Mouse (Mus musculus) embryonic stem cell, embryonic (primary cell): ENCODE data around the gene Corin.

ENCODE experiments used
- CTCF ChIA-PET, 4 experiments: fragments of 300-600 bp in 2 of 4; fragments of 350-600 bp in 2 of 4; sonication (Branson Sonifier 250); formaldehyde crosslinking; loops; one replicate each; lab custom pipeline; 2022; ENCODE audit warnings: inconsistent platforms in 2 of 4; lab: Charles Lee
- POLR2A ChIA-PET, 4 experiments: fragments of 300-600 bp in 2 of 4; fragments of 350-600 bp in 2 of 4; sonication (Branson Sonifier 250); formaldehyde crosslinking; loops; one replicate each; lab custom pipeline; 2022; ENCODE audit warnings: antibody characterized with exemption in 4 of 4, inconsistent platforms in 1 of 4; lab: Charles Lee

Gene Corin

DNA sequence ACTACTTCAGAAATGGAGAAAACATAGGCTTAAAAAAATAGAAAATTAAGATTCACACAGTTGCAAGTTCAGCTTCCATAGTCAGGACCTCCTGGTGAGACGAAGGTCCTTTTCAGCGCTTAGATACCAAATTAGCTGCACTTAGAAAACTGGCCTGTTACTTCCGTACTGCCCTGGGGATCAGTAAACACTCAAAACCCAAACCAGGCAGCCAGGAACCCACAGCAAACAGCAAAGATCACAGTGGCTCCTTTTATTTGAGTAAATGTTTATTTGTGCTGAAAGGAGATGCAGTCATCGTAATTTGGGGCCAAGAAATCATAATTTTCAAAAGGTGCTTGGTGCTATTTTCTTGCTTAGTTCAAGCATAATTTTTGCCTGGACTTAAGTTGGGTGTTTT, 138.5 kb downstream of the Corin start:
- CTCF ChIA-PET: no interaction called here
- POLR2A ChIA-PET: interaction anchor here in 1 of 4 experiments (0.6 kb wide), 1 partner anchor 579 kb away, joined by 4 read pairs; no protein-coding TSS in a partner anchor

DNA sequence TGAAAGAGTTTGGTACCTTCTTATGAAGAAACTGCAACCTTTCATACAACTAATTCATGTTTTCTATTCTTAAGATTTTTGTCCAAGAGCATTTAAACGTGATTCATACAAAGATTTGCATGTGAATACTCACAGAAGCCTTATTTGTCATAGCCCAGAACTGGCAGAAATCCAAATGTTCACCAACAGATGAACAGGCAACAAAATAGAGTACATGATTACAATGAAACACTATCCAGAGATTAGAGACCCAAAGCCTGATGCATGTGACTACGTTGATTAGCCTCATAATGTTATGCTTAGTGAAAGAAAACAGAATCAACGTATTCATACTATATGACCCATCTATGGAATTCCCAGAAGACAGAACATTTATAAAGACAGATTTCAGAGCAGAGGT, 140.4 kb downstream of the Corin start:
- ChIA-PET POLR2A (no interaction called here), CTCF (no interaction called here)

DNA sequence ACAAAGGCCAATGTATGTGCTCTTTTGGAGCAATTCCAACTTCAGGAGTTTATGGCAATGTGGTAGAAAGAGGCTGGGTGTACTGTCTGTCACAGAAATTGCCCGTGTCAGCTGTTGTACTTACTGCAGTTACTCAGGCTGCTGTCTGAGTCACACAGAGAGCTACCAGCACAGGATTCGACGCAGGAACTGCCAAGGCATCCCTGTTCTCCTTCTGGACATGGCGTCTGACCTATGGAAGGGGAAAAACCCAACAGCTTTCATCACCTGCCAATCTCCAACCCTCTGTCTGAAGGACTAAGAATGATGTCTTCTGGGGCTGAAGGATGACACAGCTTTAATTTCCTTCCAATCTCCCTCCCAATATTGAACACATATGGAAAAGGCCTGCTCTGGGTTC, 150.5 kb downstream of the Corin start:
- ChIA-PET POLR2A (no interaction called here), CTCF (no interaction called here)

DNA sequence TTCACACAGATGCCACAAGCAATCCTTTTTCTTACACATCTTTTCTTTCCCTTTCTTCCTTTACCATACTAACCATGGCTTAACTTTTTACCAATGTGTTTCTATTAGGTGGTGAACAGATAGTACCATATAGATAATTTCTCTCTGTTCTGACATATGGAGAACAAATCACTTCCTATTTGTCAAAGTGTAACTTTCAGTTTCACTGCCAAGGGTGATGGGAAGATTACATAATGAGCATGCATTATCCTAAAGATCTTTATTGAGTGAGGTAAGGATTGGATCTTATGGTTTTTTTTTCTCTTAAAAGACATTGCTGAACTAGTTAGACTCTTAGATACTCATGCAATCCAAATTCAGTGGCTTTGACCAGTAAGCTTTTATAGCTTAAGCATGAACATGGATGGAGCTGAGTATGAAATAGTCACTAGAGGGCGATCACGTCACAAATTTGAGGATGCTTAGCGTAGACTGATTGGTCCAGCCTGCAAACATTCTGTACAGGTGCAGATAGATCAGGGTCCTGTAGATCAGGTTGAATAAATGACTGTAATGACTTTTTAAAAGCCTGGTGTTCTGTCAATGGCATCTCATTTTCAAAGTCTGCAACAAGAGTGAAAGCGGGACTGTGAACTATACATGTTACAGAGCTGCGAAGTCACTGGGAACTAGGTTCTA, 154.1 kb downstream of the Corin start:
- POLR2A ChIA-PET: interaction anchor here in 2 of 4 experiments (0.6 to 0.9 kb wide), 3 partner anchors 138 to 360 kb away, joined by 3 read pairs; no protein-coding TSS in a partner anchor
- CTCF ChIA-PET: interaction anchor here (0.6 to 2.8 kb wide), 24 partner anchors 10 to 408 kb away, joined by 3 to 18 read pairs (median 4); partner anchors contain the start of genes Corin (in 1 of the 4) and Nfxl1 (in 1 of the 4)

DNA sequence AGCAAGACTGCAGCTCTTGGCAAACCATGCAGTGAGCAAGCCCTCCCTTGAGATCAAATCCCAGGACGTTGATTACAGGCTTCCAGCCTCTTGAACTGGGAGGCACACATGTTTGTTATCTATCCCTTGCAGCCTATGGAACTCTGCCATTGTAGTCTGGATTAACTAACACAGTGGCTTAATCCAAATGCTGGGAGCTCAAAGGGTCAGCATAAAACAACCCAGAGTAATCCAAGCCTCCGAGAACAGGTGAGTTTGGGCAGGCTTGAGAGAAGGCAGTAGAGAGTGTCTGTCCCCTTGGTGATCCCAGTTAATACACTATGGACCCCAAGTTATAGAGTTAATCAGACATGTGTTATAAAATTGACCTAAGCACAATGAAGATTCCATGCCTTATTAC, 155.7 kb downstream of the Corin start:
- CTCF ChIA-PET: interaction anchor here in 2 of 4 experiments (1.7 kb wide), 2 partner anchors 157 to 362 kb away, joined by 4 to 5 read pairs; no protein-coding TSS in a partner anchor

DNA sequence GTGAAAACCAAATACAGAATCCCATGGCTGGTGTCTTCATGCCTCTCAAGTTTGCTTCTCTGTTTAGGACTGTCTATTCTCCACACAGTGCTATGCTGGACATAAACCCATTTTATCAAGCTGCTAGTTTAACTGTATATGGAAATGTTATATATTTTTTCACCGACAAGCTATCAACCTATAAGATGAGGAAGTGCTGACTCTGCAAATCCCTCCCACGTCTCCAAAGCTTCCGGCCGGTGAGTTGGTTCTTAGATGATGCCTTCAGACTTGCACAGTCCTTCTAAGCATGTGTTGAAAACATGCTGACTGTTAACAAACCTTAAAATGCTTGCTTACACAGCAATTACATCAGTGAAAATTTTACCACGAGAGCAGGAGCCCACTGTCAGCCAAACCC, 168.4 kb downstream of the Corin start:
- POLR2A ChIA-PET: no interaction called here
- CTCF ChIA-PET: no interaction called here

More for the DNA sequence above, 155.7 kb downstream of the Corin start:
- POLR2A ChIA-PET: no interaction called here

DNA sequence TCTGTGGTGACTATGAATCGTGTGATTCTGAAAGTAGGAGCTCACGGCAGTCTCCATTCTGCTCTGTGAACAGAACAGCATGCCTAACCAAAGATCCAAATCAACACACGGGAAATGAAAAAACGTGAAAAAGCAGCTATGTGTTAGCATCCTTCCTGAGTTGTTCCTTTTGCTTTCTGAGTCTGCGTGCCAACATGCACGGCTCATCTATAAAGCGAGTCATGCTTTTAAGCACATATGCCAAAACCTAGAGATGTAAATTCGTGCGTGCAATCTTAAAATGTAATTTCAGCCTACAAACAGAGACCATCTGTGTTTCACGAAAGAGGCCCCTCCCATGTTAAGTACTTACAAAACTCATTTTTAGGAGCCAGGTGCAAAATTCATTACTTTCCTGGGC, 171.4 kb downstream of the Corin start:
- CTCF ChIA-PET: interaction anchor here in 1 of 4 experiments (1.1 kb wide), 1 partner anchor 268 kb away, joined by 3 read pairs; no protein-coding TSS in a partner anchor
- POLR2A ChIA-PET: no interaction called here

DNA sequence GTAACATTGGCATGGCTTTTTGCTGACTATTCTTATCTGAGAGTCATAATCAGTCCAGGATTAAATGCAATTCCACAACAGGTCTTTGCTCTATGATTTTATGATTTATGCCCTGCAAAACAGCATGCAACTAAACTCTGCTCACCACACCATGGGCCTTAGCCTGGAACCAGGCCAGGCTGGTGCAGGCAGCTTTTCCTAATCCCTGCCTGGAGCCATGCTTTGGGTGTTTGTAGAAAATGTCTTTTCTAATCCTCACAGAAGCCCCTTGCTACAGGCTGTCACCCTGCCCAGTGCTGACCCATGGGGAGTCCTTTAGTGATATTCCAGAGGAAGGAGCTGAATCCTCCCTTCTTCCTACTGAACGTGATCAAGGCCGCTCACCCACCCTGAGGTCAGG, 173.1 kb downstream of the Corin start:
- POLR2A ChIA-PET: no interaction called here

DNA sequence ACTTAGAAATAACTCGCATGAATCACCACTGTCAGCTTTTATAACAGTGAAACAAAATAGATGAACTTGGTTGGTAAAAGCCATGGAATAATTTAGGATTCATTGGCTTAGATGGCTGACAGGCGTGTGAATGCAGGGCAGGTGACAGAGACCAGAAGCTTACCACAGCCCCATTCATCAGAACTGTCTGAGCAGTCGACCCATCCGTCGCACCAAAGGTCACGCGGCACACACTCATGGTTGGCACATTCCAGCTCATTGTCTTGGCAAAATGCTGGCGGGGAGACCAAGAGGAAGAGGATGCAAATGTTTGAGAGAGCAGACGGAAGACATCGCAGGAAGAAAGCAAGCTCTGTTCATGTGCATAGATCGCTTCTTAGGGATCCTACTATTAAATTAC, 173.6 kb downstream of the Corin start:
- ChIA-PET POLR2A (no interaction called here), CTCF (interaction anchor here in 1 of 4 experiments (0.6 kb wide), 1 partner anchor 445 kb away, joined by 3 read pairs; no protein-coding TSS in a partner anchor)

More for the DNA sequence above, 173.1 kb downstream of the Corin start:
- CTCF ChIA-PET: no interaction called here

DNA sequence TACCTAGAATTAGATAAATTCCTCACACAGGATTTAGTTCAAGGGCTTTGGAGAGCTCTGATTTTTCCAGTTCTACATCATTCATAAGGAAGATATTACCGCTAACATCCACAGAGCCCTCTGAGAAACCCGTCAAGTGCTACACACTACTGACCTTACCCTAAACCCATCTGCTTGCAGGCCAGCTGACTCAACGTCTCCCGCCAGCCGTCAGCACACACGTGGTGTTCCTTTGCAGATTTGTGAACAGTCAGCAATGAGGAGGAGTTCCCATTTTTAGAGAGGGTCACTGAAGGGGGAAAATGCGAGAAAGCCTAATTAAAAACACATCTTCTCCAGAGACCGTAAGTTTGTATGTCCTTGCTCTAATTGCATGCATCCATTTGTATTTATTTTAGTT, 174.8 kb downstream of the Corin start:
- ChIA-PET CTCF (no interaction called here), POLR2A (no interaction called here)

DNA sequence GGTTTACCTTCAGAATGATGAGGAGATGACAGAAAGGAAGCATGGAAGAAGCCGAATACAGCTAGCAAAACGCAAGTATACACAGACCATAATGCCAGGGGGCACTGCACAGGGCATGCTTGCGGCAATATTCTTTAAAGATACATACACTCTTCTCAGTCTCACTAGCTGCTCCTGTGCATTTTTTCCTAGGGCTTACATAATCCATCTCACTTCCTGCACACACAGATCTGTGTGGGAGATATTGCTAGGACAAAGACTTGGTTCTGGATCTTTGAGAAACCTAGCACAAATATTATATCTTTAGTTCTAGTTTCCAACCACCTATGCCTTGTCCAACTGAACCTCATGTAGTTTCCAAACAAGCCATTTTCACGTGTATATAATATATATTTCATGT, 189.0 kb downstream of the Corin start:
- POLR2A ChIA-PET: no interaction called here
- CTCF ChIA-PET: no interaction called here

DNA sequence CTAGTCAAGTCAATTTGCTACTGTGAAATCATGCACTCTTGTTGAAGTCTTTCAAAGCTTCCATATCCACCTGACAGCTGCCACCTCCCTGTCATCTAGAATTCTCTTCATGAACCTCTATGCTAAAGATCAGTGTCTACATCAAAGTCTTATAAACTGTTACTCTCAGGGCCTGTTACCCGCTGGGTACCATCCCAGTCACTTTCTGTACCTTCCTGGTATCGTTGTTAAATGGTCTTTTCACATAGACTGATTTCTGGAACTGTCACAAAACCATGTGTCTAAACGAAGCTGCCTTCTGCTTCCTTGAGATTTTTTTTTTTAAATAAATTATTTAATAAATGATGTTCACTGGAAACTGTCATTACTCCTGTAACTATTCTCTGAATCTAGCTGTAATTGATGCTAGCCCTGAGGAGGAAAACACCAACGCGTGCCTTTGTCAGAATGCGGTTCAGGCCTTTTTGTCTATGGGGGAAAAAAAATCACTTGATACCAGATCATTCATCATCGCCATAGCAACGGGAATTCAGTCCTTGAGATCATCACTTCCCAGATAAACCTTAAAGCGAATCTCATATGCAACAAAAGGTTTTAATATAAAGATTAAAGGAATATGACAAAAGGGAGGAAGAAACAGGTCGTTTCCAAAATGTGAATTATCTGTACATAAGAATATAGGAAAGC, 205.7 kb downstream of the Corin start:
- CTCF ChIA-PET: no interaction called here
- POLR2A ChIA-PET: interaction anchor here in 1 of 4 experiments (0.6 kb wide), 1 partner anchor 1130 kb away, joined by 3 read pairs; no protein-coding TSS in a partner anchor

DNA sequence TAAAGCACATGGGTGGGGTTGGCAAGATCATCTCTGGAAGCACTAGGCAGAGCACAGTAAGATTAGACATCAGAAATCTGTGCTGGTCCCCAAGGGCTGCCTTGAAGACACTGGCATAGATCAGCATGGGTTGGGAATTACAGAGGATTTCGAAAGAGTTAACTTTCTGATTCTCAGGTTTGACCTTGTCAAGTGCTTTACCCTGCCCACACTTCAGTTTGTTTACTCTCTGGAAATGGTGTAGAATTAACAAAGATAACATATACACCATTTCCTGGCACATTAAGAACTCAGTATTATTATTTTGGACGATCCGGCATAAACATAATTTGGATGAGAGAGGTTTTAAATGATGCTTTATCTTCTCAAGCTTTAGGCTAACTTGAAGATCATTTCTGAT, 219.2 kb downstream of the Corin start:
- ChIA-PET POLR2A (no interaction called here), CTCF (no interaction called here)

DNA sequence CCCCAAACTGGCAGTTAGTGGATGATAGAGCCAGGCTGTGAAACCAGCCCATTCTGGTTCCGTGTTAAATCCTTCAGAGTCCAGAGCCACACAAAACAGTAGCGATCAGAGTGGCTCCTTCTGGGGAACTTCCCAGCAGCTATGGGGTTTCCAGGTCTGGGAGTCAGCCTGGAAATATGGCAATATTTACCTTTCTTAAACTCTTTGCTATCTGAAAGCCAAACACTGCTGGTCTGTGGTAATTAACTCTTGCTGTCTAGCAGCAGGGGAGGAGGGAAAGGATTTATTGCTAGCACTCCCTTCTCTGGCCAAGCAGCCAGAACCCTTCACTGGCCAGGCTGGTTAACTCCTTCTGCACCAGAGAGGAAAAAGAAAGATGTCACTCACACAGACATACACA, 221.4 kb downstream of the Corin start:
- ChIA-PET CTCF (no interaction called here), POLR2A (no interaction called here)

DNA sequence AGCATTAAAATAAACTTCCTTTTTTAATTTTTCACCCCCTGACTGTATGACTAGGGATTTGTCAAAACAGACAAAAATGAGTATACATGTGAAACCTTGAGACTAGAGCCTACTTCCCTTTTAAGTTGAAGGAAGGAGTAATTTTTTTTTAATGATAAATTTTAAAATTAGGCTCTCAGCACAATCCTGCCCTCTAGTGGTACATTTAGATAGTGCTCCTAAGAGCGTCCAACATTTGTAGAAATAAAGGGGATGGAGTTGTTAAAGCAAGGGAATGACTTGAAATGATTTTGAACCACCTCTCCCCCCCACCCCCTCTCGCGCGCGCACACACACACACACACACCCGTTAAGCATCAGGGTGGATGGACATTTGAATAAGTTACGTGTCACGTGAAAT, 234.6 kb downstream of the Corin start:
- CTCF ChIA-PET: interaction anchor here in 1 of 4 experiments (1.0 kb wide), 1 partner anchor 97 kb away, joined by 7 read pairs; no protein-coding TSS in a partner anchor
- POLR2A ChIA-PET: interaction anchor here in 1 of 4 experiments (0.9 kb wide), 1 partner anchor 70 kb away, joined by 3 read pairs; no protein-coding TSS in a partner anchor

DNA sequence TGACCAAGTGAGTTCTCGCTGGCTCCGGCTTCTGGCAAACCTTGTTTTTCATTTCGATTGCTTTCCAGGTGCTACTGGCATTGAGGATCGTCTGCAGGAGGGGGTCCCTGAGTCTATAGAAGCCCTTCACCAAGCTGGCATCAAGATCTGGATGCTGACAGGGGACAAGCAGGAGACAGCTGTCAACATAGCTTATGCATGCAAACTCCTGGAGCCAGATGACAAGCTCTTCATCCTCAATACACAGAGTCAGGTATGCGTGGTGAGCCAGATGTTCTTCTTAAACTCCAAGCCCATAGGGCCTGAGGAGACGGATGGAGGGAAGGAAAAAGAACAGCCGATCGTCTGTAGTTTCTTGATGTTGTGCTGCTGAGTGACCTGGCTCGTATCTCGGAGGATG, 235.1 kb downstream of the Corin start:
- CTCF ChIA-PET: interaction anchor here in 3 of 4 experiments (0.6 to 1.0 kb wide), 3 partner anchors 96 to 97 kb away, joined by 3 to 7 read pairs (median 4); no protein-coding TSS in a partner anchor
- POLR2A ChIA-PET: interaction anchor here in 1 of 4 experiments (0.9 kb wide), 1 partner anchor 69 kb away, joined by 3 read pairs; no protein-coding TSS in a partner anchor

DNA sequence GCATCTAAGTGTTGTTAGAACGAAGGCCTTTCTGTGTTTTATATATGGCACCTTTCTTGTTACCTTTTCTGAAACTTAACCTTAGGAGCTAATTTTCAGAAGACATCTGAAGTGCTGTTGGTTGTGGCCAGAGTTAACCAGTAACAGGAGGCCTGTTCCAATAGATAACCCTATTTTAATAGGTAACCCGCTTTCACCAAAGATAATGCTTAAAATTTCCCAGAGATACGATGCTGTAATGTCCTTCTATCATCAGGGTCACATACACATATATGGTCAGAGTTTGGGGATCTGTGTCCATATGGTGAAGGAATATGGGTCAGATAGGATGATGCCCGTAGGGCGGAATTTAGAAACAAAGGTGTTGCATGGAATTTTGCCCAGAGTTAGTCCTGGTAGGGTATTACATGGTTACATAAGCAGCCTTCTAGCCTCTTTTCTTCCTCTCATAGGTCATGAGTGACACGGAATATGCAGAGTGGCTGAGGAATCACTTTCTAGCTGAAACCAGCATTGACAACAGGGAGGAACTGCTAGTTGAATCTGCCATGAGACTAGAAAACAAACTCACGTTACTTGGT, 237.2 kb downstream of the Corin start:
- ChIA-PET CTCF (no interaction called here), POLR2A (interaction anchor here in 1 of 4 experiments (0.5 to 0.6 kb wide), 2 partner anchors 10 to 26 kb away, joined by 3 to 4 read pairs; no protein-coding TSS in a partner anchor)

DNA sequence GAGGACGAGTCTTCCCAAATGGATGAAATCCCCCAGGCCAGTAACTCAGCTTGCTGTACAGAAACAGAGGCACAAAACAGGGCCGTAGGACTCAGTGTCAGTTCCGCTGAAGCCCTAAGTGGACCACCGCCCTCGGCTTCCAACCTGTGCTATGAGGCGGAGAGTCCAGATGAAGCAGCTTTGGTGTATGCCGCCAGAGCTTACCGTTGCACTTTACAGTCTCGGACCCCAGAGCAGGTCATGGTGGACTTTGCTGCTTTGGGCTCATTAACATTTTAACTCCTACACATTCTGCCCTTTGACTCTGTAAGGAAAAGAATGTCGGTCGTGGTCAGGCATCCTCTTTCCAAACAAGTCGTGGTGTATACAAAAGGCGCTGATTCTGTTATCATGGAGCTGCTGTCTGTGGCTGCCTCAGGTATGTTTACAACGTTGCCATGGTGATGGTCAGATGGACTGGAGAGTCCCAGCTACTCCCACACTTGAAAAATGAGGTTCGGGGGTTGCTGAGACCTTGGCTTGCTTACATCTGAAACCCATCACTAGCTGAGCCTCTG, 240.0 kb downstream of the Corin start:
- ChIA-PET POLR2A (interaction anchor here in 2 of 4 experiments (1.0 to 1.4 kb wide), 4 partner anchors 61 to 97 kb away, joined by 3 to 4 read pairs (median 3); partner anchors contain the start of gene Commd8 (in 2 of the 2)), CTCF (no interaction called here)

DNA sequence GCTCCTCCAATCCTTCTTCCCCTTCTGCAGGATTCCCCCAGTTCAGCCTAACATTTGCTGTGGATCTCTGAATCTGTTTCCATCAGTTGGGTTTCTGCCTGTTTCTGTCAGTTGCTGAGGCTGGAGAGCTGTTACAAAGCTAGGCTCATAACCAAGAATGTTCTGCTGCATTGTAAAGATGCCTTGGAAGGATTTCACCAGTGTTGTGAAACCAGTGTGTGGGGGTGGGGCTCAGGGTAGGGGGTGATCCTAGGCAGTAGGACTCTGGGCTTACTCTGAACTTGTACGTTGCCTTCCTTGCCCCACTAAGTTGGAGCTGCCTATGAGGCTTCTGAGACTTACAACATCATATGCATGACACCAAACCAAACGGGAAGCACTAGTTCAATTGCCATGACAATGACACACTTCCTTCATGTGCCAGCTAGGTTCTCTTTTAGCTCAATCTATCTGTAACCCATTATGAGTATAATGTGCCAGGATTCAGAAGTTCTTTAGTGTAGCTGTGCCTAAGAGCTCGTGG, 242.4 kb downstream of the Corin start:
- ChIA-PET CTCF (interaction anchor here in 1 of 4 experiments (0.6 kb wide), 1 partner anchor 95 kb away, joined by 3 read pairs; no protein-coding TSS in a partner anchor), POLR2A (interaction anchor here in 1 of 4 experiments (0.8 kb wide), 1 partner anchor 31 kb away, joined by 4 read pairs; no protein-coding TSS in a partner anchor)
